Mouse (Mus musculus) liver, adult 2 months (tissue): Measurements from ENCODE around the gene Atrnl1. TPM values are rescaled to one million over a fixed set of nuclear protein-coding genes. Genes with fewer than 3 reads are reported as not detected.

ENCODE experiments used
- DNase-seq: peaks from one replicate; pipeline ENCODE4 v3.0.0-alpha.2; 2011; ENCODE audit warnings: low read depth, low spot score; ENCODE audit errors: extremely low read depth
- H3K27ac ChIP-seq: fragments of 200-500 bp; replicated peaks from 2 replicates; pipeline ENCODE4 v1.5.1; 2012; ENCODE audit warnings: low read depth, mild to moderate bottlenecking, control low read depth, inconsistent platforms, low read length; ENCODE audit not compliant: insufficient read depth
- H3K27me3 ChIP-seq: fragments of 200-500 bp; 2 replicates; pipeline ENCODE4 v1.6.1; 2012; ENCODE audit warnings: mild to moderate bottlenecking, moderate library complexity, low read length, inconsistent platforms; ENCODE audit not compliant: control insufficient read depth, insufficient read depth
- H3K36me3 ChIP-seq: fragments of 200-500 bp; 2 replicates; pipeline ENCODE4 v1.6.1; 2012; ENCODE audit warnings: low read length, inconsistent platforms; ENCODE audit not compliant: control insufficient read depth, insufficient read depth
- H3K4me1 ChIP-seq: fragments of 200-500 bp; 2 replicates; pipeline ENCODE4 v1.6.1; 2011; ENCODE audit warnings: low read length; ENCODE audit not compliant: control insufficient read depth, insufficient read depth
- H3K4me3 ChIP-seq: fragments of 200-500 bp; 2 replicates; pipeline ENCODE4 v1.5.1; 2011; ENCODE audit warnings: low read depth, mild to moderate bottlenecking, control low read depth, low read length, moderate library complexity; ENCODE audit not compliant: insufficient read depth
- H3K79me2 ChIP-seq: fragments of 200-500 bp; 2 replicates; pipeline ENCODE4 v1.6.1; 2012; ENCODE audit warnings: inconsistent platforms, mild to moderate bottlenecking, low read length, moderate library complexity; ENCODE audit not compliant: control insufficient read depth, insufficient read depth
- H3K9ac ChIP-seq: fragments of 200-500 bp; 2 replicates; pipeline ENCODE4 v1.6.1; 2012; ENCODE audit warnings: low read depth, mild to moderate bottlenecking, control low read depth, inconsistent platforms, low read length
- CTCF ChIP-seq: fragments of 200-500 bp; IDR thresholded peaks from 2 replicates; pipeline ENCODE4 v1.5.1; 2011; ENCODE audit warnings: low read depth, low read length, control low read depth
- POLR2A ChIP-seq: fragments of 200-500 bp; IDR thresholded peaks from 2 replicates; pipeline ENCODE4 v1.6.1; 2011; ENCODE audit warnings: low read length, control low read depth; ENCODE audit not compliant: insufficient read depth; ENCODE audit errors: extremely low read depth
- WGBS: fragments of 180-500 bp; shearing (Covaris S2); methylation state at CpG from one replicate; pipeline ENCODE4 v1.1.7; 2018; 5-methylcytosine and 5-hydroxymethylcytosine counted together
- polyA plus RNA-seq: library from polyadenylated mRNA; depleted of rRNA; stranded (reverse); fragments of >200 nt; gene quantifications from 2 replicates; pipeline ENCODE4 v1.2.3, GENCODE M21; 2012
- total RNA-seq: library from RNA; depleted of rRNA; stranded (reverse); fragments of >200 nt; gene quantifications from 2 replicates; pipeline ENCODE4 v1.2.3, GENCODE M21; 2014

Atrnl1 gene
- total and polyA plus RNA-seq, 2 experiments = 5.2 to 25.4 TPM

GRCm38 (mm10) chr19:58072404-58072803 is 461.6 kb downstream of the Atrnl1 start:
- Histone ChIP-seq H3K9ac (no peak overlapping the region), H3K4me1 (peaks cover 2% of the 10 kb centered on the region), H3K27me3 (no peaks in the 10 kb centered on the region), H3K27ac (no peak overlapping the region), H3K36me3 (no peaks in the 10 kb centered on the region), H3K79me2 (no peaks in the 10 kb centered on the region), H3K4me3 (no peak overlapping the region)
- TF ChIP-seq POLR2A (no peak), CTCF (peak; percentile 22; the same call in 1 of the 2 replicates)
- DNase-seq = no peak
- WGBS = 88% methylated on average over 5 of the region's 5 CpGs

DNA sequence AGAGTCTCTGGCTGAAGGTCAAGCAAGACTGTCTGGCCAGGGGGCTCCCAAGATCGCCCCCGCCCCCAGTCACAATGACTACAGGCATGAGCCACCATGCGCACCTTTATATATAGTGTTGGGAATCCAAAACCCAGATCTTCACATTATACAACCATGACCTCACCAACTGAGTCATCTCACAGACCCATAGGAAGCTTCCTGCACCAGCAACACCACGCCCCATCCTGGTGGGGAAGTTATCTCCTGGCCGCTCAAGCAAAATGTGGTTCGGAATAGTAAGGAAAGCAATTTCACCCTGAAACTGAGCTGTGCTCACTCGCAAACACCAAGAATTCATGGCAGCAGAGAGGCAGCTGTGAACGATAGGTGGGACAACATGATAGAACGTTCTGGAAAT is 462.0 kb downstream of the Atrnl1 start:
- TF ChIP-seq CTCF (no peak), POLR2A (no peak)
- Histone ChIP-seq H3K4me3 (no peak overlapping the region), H3K27me3 (no peaks in the 10 kb centered on the region), H3K36me3 (no peaks in the 10 kb centered on the region), H3K27ac (no peak overlapping the region), H3K9ac (no peak overlapping the region), H3K79me2 (no peaks in the 10 kb centered on the region), H3K4me1 (peaks cover 1% of the 10 kb centered on the region)
- no peak for DNase-seq
- 89% methylated on average over 9 of the region's 9 CpGs for WGBS

GRCm38 (mm10) chr19:58075252-58075651 is 464.4 kb downstream of the Atrnl1 start:
- H3K4me1 ChIP-seq = no peaks in the 10 kb centered on the region
- TF ChIP-seq POLR2A = no peak
- TF ChIP-seq CTCF = no peak
- no peak overlapping the region for H3K27ac ChIP-seq
- H3K4me3 ChIP-seq = no peak overlapping the region
- H3K36me3 ChIP-seq = no peaks in the 10 kb centered on the region
- no peaks in the 10 kb centered on the region for H3K27me3 ChIP-seq
- H3K79me2 ChIP-seq = no peaks in the 10 kb centered on the region
- no peak overlapping the region for H3K9ac ChIP-seq
- no peak for DNase-seq
- 78% methylated on average over 6 of the region's 6 CpGs for WGBS

DNA sequence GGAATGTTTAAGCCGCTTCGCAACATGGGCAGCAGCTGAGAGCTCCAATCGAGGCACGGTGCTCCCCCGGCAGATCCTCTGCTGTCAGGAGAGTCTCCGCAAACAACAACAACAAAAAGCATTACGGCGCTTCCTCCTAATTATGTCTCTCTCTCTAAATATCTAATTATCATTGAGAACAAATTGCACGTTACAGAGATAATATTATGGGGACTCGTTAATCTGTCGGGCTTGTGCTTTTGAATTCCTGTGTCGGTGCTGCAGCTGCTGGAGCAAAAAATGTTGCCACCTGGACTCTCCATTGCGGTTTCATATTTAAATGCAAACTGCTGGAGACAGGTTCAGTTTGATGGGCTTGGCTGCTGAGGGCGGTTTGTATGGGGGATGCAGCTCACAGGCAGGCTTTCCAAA is 466.1 kb downstream of the Atrnl1 start:
- 93% methylated on average over 14 of the region's 14 CpGs for WGBS
- H3K36me3 ChIP-seq = no peaks in the 10 kb centered on the region
- no peak for TF ChIP-seq POLR2A
- TF ChIP-seq CTCF = no peak
- H3K27me3 ChIP-seq = no peaks in the 10 kb centered on the region
- H3K4me1 ChIP-seq = no peaks in the 10 kb centered on the region
- DNase-seq = no peak
- no peak overlapping the region for H3K27ac ChIP-seq
- no peak overlapping the region for H3K9ac ChIP-seq
- no peak overlapping the region for H3K4me3 ChIP-seq
- H3K79me2 ChIP-seq = no peaks in the 10 kb centered on the region

DNA sequence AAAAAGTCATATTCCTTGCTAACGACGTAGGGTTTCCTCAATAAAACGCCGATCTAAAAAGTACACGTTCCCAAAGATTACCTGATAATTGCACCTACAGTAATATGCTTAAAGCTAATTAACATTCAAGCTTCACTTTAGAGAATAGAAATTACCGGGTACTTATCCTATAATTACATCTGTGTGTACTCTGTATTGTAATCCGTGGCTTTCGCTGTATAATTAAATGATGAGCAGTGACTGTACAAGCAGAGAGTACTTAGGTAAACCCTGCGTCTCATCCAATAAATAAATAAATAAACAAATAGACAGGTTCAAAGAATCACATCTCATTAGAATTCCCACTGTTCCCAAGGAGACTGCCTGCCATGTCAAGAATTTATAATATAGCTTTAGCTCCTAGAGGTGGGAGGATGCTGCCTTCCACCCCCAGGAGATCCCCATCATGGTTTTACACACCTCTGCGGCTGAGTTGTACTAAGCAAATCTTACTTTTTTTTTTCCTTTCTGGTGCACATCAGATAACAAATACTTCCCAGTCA is 466.8 kb downstream of the Atrnl1 start:
- DNase-seq = no peak
- WGBS = 95% methylated on average over 10 of the region's 10 CpGs
- no peak overlapping the region for H3K9ac ChIP-seq
- no peaks in the 10 kb centered on the region for H3K27me3 ChIP-seq
- no peak overlapping the region for H3K27ac ChIP-seq
- TF ChIP-seq POLR2A = no peak
- no peak for TF ChIP-seq CTCF
- H3K79me2 ChIP-seq = no peaks in the 10 kb centered on the region
- no peak overlapping the region for H3K4me3 ChIP-seq
- no peaks in the 10 kb centered on the region for H3K4me1 ChIP-seq
- no peaks in the 10 kb centered on the region for H3K36me3 ChIP-seq

DNA sequence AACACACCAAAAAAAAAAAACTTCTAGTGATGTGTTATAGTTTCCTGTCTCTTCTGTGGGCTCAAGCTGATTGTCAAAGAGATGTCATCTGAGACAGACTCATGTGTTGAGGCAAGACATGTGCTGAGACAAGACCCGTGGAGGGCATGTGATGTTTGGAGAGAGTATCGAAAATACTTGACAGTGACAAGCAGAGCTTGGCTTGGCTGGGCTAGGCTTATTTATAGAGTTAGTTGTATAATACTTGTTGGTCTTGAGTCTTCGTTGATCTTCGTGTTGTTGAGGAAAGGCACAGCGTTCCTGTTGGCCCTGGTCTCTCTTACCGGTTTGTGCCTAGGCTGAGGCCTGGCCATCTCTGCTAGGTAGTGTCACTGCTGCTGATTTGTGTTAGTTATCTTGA is 469.3 kb downstream of the Atrnl1 start:
- no peaks in the 10 kb centered on the region for H3K27me3 ChIP-seq
- WGBS = 97% methylated on average over 6 of the region's 6 CpGs
- H3K4me3 ChIP-seq = no peak overlapping the region
- DNase-seq = no peak
- no peak overlapping the region for H3K9ac ChIP-seq
- no peak overlapping the region for H3K27ac ChIP-seq
- H3K79me2 ChIP-seq = no peaks in the 10 kb centered on the region
- no peaks in the 10 kb centered on the region for H3K36me3 ChIP-seq
- no peaks in the 10 kb centered on the region for H3K4me1 ChIP-seq
- TF ChIP-seq CTCF (no peak), POLR2A (no peak)
